Mouse (Mus musculus): ENCODE measurements at regions not wholly inside any gene's neighbourhood (a gene's known extent, or its start where the extent isn't known, plus 50 kb on each side); places are given as distances from the start of the nearest gene placed in this dataset.

DNA sequence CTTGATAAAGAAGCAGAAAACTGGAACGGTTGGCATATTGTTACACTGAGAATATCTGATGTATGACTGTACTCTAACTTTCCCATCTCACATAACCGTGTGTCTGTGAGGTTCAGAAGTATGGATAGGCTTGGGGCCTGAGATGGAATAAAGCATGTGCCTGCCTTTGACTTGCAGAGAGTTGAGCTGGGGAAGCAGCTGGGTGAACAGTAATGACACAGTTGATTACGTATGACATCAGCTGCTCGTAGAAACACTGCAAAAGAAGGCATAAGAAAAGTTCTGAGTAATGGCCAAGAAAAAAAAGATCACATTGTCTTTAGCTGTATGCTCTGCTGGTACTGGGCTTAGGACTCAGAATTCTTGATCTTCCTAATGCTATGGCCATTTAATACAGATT, 138.4 kb upstream of the Cnr1 start:
- Histone ChIP-seq H3K36me3 (no peaks in the 10 kb centered on the region), H3K4me1 (peaks cover 8% of the 10 kb centered on the region), H3K27me3 (ENCODE audit: low read depth, poor library complexity, severe bottlenecking) (no peaks in the 10 kb centered on the region), H3K9me3 (replicated peaks) (no peaks in the 10 kb centered on the region), H3K27ac (replicated peaks) (no peak overlapping the region), H3K4me3 (no peak overlapping the region)
- WGBS = 92% methylated on average over 4 of the region's 4 CpGs
- no peak for DNase-seq (ENCODE audit: low spot score)

DNA sequence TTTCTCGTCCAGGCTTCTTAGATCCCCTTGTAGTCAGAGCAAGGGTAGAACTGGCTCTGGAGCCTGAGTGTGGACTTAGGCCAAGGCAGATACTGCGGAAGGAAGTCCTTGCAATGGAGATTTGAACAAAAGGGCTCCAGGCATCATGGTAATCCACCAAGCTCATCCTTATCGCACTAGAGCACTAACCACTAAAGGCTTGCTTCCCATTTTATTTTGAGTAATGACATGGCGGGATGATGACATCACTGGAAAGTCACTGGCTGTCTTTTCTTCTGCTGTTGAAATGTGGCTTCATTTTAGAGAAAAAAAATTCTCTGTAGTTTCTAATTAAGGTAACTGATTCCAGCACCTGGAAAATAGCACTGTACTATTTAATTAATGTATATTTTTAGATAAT, 137.4 kb upstream of the Cnr1 start:
- Histone ChIP-seq H3K27ac (replicated peaks) (no peak overlapping the region), H3K27me3 (ENCODE audit: low read depth, poor library complexity, severe bottlenecking) (no peaks in the 10 kb centered on the region), H3K36me3 (no peaks in the 10 kb centered on the region), H3K4me3 (no peak overlapping the region), H3K4me1 (peaks cover 5% of the 10 kb centered on the region), H3K9me3 (replicated peaks) (no peaks in the 10 kb centered on the region)
- no peak for DNase-seq (ENCODE audit: low spot score)
- WGBS = 90% methylated on average over 4 of the region's 4 CpGs

DNA sequence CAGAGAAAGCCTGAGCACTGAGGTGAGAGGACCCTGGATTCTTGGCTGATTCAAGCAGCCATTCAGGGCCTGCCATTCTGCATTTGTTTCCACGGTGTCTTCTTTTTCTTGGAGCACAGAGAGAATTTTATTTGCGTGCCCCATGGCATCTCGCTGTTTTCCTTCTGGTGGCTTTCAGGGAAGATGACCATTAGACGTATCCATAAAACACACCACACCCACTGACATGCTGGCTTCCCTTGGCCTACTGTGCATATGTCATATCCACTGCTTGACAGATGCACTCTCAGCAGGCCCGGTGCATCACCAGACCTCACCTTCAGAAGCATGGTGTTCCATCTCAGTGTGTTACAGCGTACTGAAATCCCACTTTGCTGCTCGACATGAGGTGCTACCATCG, 131.0 kb upstream of the Cnr1 start:
- H3K4me1 ChIP-seq = no peaks in the 10 kb centered on the region
- H3K27me3 ChIP-seq (ENCODE audit: low read depth, poor library complexity, severe bottlenecking) = no peaks in the 10 kb centered on the region
- 92% methylated on average over 8 of the region's 8 CpGs for WGBS
- H3K36me3 ChIP-seq = no peaks in the 10 kb centered on the region
- no peak for DNase-seq (ENCODE audit: low spot score)
- H3K4me3 ChIP-seq = no peak overlapping the region
- H3K9me3 ChIP-seq (replicated peaks) = no peaks in the 10 kb centered on the region
- no peak overlapping the region for H3K27ac ChIP-seq (replicated peaks)

DNA sequence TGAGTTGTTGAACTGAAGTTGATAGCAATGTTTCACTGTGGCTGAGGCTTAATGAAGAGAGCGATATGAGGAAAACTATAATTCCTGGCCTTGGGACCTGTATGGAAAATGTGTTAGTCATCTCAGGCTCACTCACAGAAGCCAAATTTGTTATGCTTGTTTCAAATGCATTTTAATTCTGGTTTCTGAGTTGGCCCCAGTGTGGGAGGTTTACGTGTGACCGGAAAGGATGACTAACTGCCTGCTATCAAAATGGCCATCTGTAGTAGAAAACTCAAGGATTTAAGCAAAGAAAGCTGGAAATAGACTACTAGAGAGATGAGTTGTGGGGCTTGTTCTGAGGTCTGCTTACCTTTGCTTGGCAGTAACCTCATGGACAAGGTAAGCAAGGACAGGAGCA, 128.9 kb upstream of the Cnr1 start:
- H3K4me3 ChIP-seq = no peak overlapping the region
- no peak for DNase-seq (ENCODE audit: low spot score)
- H3K27ac ChIP-seq (replicated peaks) = no peak overlapping the region
- no peaks in the 10 kb centered on the region for H3K27me3 ChIP-seq (ENCODE audit: low read depth, poor library complexity, severe bottlenecking)
- H3K4me1 ChIP-seq = no peaks in the 10 kb centered on the region
- 97% methylated on average over 3 of the region's 3 CpGs for WGBS
- H3K36me3 ChIP-seq = no peaks in the 10 kb centered on the region
- H3K9me3 ChIP-seq (replicated peaks) = no peaks in the 10 kb centered on the region

DNA sequence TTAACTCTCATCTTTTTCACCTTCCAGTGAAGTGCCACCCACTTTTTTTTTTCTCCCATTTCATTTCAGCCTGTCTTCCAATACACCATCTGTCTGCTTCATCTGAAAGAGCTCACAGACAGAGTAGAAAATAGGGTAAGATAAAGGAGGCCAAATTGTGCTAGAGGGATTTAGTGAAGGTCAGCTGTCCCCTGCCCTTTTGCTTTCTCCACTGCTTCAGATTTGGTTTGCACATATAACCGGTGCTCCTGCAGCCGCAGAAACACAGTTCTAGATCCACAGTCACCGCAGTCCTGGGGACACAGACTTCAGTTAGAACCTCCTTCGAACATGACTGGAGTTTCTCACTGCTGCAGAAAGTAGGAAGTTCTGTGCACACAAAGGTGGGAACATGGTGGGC, 126.4 kb upstream of the Cnr1 start:
- no peaks in the 10 kb centered on the region for H3K27me3 ChIP-seq (ENCODE audit: low read depth, poor library complexity, severe bottlenecking)
- 93% methylated on average over 4 of the region's 4 CpGs for WGBS
- no peak overlapping the region for H3K27ac ChIP-seq (replicated peaks)
- H3K9me3 ChIP-seq (replicated peaks) = no peaks in the 10 kb centered on the region
- H3K4me3 ChIP-seq = no peak overlapping the region
- no peaks in the 10 kb centered on the region for H3K36me3 ChIP-seq
- H3K4me1 ChIP-seq = no peaks in the 10 kb centered on the region
- no peak for DNase-seq (ENCODE audit: low spot score)

DNA sequence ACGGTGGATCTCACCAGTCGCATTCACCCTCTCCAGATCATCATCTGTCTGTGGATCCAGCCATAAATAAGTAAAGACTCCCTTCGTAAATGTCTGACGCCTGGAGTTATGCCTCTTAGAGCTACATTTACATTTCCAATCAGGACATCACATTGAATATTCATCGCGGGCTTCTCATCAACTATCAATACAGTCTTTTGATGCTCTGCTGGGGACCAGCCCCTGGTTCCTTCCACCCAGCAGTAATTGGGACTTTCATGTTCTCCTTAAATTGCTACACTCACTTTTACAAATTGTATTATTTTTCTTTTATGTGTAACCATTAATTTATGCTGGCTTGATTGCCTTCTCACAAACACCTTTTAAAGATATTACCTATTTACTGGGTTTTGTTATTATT, 125.7 kb upstream of the Cnr1 start:
- Histone ChIP-seq H3K27ac (replicated peaks) (no peak overlapping the region), H3K9me3 (replicated peaks) (no peaks in the 10 kb centered on the region), H3K4me3 (no peak overlapping the region), H3K4me1 (no peaks in the 10 kb centered on the region), H3K36me3 (no peaks in the 10 kb centered on the region), H3K27me3 (ENCODE audit: low read depth, poor library complexity, severe bottlenecking) (no peaks in the 10 kb centered on the region)
- DNase-seq (ENCODE audit: low spot score) = no peak
- WGBS = 83% methylated on average over 6 of the region's 6 CpGs

DNA sequence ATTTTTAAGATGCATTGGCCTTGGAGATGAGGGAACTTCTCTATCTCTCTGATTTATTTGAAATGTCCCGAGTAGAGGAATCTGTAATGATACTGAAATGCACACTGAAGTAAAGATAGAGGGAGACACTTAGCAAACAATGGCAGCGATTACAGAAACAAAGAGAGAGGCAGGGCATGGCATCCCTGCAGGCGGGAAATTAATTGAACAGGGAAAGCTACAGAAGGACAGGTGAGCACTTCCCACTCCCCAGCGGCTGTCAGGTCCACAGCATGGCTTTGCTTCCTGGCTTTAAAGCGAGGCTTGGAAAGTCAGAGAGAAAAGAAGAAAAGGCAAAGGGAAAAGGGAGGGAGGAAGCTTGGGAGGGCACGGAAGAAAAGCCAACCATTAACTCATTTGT, 125.3 kb upstream of the Cnr1 start:
- no peak for DNase-seq (ENCODE audit: low spot score)
- no peak overlapping the region for H3K4me3 ChIP-seq
- no peaks in the 10 kb centered on the region for H3K9me3 ChIP-seq (replicated peaks)
- H3K27ac ChIP-seq (replicated peaks) = no peak overlapping the region
- H3K4me1 ChIP-seq = no peaks in the 10 kb centered on the region
- no peaks in the 10 kb centered on the region for H3K36me3 ChIP-seq
- no peaks in the 10 kb centered on the region for H3K27me3 ChIP-seq (ENCODE audit: low read depth, poor library complexity, severe bottlenecking)
- 55% methylated on average over 6 of the region's 6 CpGs for WGBS

DNA sequence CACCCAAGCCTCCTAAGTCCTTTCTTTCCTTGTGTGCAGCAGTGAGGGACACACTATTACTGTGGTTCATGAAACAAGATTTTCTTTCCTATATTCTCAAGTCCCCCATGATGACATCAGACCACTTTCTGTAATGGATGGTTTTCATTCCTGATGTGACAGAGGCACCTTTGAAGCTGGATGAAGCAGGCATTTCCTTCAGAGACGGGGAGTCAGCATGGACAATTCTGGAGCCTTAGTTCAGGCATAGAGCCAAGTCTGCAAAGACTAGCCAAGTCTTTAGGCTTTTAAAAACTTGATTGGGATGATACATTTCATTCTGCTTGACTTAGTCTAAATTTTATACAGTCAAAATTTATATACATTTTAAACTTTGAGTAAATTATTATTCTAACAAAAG, 124.6 kb upstream of the Cnr1 start:
- DNase-seq (ENCODE audit: low spot score) = no peak
- Histone ChIP-seq H3K27ac (replicated peaks) (no peak overlapping the region), H3K27me3 (ENCODE audit: low read depth, poor library complexity, severe bottlenecking) (no peaks in the 10 kb centered on the region), H3K4me1 (no peaks in the 10 kb centered on the region), H3K4me3 (no peak overlapping the region), H3K36me3 (no peaks in the 10 kb centered on the region), H3K9me3 (replicated peaks) (no peaks in the 10 kb centered on the region)
- WGBS = 90% methylated on average over 1 of the region's 1 CpGs

DNA sequence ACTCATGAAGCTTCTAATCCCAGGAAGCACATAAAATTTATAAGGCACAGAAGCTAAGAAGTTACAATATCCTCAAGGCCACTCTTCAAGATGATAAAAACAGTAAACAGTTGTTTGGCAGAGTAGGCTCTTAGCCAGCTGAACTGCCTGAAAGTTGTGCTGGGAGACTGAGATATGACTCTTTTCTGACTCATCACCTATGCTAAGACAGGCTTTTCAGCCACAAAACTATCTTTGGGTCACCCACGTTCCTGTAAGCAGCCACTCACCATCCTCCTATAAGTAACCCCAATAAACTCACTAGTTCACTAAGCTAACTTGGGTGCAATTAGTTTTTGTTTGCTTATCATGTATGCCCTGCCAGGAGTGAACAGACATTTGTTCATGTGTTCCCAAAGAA, 112.1 kb upstream of the Cnr1 start:
- H3K9me3 ChIP-seq (replicated peaks) = no peaks in the 10 kb centered on the region
- 76% methylated on average over 1 of the region's 1 CpGs for WGBS
- no peak for DNase-seq (ENCODE audit: low spot score)
- H3K27ac ChIP-seq (replicated peaks) = no peak overlapping the region
- H3K4me1 ChIP-seq = no peaks in the 10 kb centered on the region
- no peaks in the 10 kb centered on the region for H3K36me3 ChIP-seq
- H3K27me3 ChIP-seq (ENCODE audit: low read depth, poor library complexity, severe bottlenecking) = no peaks in the 10 kb centered on the region
- H3K4me3 ChIP-seq = no peak overlapping the region

DNA sequence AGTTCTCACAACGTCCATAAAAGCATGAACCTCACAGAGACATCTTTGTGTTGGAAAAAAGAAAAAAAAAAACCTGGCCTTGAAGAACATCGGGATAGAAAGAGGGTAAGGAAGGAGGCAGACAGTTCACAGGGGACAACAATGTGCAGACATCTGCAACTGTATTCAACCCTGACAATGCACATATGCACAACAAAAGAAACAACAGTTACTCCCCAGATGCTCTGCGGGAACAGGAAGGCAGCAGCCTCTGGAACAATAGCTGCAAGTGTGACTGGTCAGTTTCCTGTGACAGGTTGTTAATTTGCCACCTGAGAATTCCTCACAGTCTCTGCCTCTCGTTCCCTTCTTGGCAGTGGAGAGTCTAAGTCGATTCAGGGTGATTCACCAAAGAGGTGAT, 100.5 kb upstream of the Cnr1 start:
- Histone ChIP-seq H3K4me1 (peaks cover 21% of the 10 kb centered on the region), H3K4me3 (no peak overlapping the region), H3K9me3 (replicated peaks) (no peaks in the 10 kb centered on the region), H3K27me3 (ENCODE audit: low read depth, poor library complexity, severe bottlenecking) (no peaks in the 10 kb centered on the region), H3K27ac (replicated peaks) (0 out of 2 replicates have a peak overlapping the region, but pooled peaks have one; percentile 1), H3K36me3 (no peaks in the 10 kb centered on the region)
- 10% methylated on average over 5 of the region's 5 CpGs for WGBS
- DNase-seq (ENCODE audit: low spot score) = no peak

DNA sequence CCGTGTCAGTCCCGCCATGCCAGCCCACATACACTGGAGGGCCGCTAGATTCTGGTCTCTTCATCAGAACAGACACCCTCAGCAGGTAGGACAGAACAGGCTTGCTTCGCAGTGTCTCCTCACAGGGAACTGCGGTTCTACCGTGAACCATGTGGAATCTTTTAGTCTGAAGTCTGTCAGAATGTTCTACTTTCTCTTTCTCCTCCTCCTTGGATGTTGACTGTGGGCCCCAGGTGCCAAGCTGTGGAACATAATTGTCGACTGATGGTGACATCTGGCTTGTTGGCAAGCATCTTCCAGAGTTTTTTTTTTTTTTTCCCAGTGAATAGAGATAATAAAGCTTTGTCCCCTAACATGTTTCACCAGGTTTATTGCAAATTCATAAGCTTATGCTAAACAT, 91.3 kb upstream of the Cnr1 start:
- DNase-seq (ENCODE audit: low spot score) = no peak

DNA sequence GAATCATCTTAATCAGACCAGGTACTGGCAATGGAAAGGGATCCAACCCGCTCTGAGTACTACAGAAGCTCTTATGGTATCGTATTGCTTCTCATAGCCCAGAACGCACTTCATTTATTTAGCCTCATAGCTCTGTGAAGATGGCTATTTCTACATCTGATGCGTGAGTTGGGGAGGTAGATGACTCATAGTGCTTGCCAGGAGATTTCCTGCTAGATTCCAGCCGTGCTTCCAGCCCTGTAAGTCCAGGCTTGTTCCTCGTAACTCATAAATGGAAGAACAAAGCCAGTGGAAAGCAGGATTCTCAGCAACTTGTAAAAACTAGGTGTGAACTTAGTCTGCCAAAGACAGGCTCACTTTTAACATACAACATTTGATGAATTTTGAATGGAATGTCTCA, 86.0 kb upstream of the Cnr1 start:
- Histone ChIP-seq H3K27me3 (ENCODE audit: low read depth, poor library complexity, severe bottlenecking) (no peaks in the 10 kb centered on the region), H3K4me3 (no peak overlapping the region), H3K36me3 (no peaks in the 10 kb centered on the region), H3K4me1 (no peaks in the 10 kb centered on the region), H3K27ac (replicated peaks) (no peak overlapping the region), H3K9me3 (replicated peaks) (no peaks in the 10 kb centered on the region)
- no peak for DNase-seq (ENCODE audit: low spot score)
- WGBS = 93% methylated on average over 6 of the region's 6 CpGs

More for the DNA sequence above, 91.3 kb upstream of the Cnr1 start:
- H3K27ac ChIP-seq (replicated peaks) = no peak overlapping the region
- no peaks in the 10 kb centered on the region for H3K36me3 ChIP-seq
- H3K27me3 ChIP-seq (ENCODE audit: low read depth, poor library complexity, severe bottlenecking) = no peaks in the 10 kb centered on the region
- no peaks in the 10 kb centered on the region for H3K9me3 ChIP-seq (replicated peaks)
- no peak overlapping the region for H3K4me3 ChIP-seq
- H3K4me1 ChIP-seq = no peaks in the 10 kb centered on the region
- WGBS = 86% methylated on average over 7 of the region's 7 CpGs

DNA sequence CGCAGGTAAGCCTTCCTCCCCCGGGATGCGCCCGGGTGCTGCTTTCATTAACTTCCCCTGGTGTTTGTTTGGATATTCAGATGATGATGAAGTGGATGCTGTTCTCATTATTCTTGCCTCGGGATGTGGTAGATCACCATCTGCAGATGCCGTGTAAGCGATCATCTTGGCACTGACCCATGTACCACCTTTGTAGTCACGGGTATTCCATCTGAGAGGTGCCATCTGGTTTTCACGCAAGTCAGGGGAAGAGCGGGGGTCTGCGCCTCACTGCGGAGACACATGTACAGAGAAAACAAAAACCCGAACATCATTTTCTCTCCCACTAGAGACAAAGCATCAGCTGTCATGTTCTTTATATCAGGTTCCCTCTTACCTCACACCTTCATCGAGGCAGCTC, 84.3 kb upstream of the Cnr1 start:
- Histone ChIP-seq H3K9me3 (replicated peaks) (no peaks in the 10 kb centered on the region), H3K4me1 (no peaks in the 10 kb centered on the region), H3K4me3 (no peak overlapping the region), H3K27me3 (ENCODE audit: low read depth, poor library complexity, severe bottlenecking) (no peaks in the 10 kb centered on the region), H3K36me3 (no peaks in the 10 kb centered on the region), H3K27ac (replicated peaks) (no peak overlapping the region)
- 85% methylated on average over 14 of the region's 14 CpGs for WGBS
- no peak for DNase-seq (ENCODE audit: low spot score)

DNA sequence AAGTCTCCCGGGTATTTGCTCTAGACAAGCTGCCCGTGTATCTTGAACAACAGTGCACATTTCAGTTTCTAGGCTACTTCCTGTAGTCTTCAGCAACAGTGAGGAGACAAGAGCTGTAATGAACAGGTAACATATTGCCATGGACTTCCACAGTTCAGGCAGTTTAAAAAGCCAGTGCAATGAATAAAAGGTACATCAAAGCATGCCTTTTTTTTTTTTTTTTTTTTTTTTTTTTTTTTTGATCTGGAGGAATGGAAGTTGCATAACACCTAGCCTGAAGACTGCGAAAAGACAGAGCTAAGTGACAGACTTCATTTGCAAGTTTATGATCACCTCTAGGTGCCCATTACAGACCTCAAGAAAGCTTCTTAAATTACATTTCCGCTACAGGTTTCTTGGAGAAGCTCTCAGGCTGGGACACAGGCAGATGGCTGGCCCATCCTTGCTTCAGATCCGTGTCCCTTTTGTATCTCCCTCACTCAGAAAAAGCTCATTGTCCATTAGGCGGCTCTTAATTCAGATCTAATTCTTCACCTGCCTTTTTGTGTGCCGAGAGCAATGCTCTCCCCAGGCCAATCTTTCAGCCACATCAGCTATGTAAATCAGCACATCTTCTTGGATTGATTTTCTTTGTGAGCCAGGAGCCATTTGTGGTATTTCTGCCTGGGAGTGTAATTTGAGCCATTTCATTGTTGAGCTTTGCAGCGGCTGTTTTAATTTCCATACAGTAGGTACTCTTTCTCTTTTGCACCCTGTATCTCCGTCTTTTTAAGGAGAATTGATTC, 78.6 kb upstream of the Cnr1 start:
- Histone ChIP-seq H3K4me1 (peaks cover 12% of the 10 kb centered on the region), H3K27me3 (ENCODE audit: low read depth, poor library complexity, severe bottlenecking) (no peaks in the 10 kb centered on the region), H3K36me3 (no peaks in the 10 kb centered on the region), H3K9me3 (replicated peaks) (no peaks in the 10 kb centered on the region), H3K4me3 (no peak overlapping the region), H3K27ac (replicated peaks) (peak overlapping the region; percentile 53; the same call in 1 of the 2 replicates)
- 35% methylated on average over 9 of the region's 9 CpGs for WGBS
- DNase-seq (ENCODE audit: low spot score) = peak; percentile 17
